Mouse (Mus musculus) kidney, adult 2 months (tissue): ENCODE measurements around the gene Zscan2.

Experiments used
- CTCF ChIP-seq: fragments of 200-500 bp; conservative IDR thresholded peaks from 2 replicates; pipeline ENCODE4 v1.5.1; 2011; ENCODE audit warnings: low read depth, mild to moderate bottlenecking, control low read depth, low read length, moderate library complexity, mixed read lengths; ENCODE audit not compliant: insufficient read depth, insufficient read length
- POLR2A ChIP-seq: fragments of 200-500 bp; IDR thresholded peaks from one replicate; pipeline ENCODE4 v1.6.1; 2011; ENCODE audit warnings: low read depth, low read length, control low read depth

DNA sequence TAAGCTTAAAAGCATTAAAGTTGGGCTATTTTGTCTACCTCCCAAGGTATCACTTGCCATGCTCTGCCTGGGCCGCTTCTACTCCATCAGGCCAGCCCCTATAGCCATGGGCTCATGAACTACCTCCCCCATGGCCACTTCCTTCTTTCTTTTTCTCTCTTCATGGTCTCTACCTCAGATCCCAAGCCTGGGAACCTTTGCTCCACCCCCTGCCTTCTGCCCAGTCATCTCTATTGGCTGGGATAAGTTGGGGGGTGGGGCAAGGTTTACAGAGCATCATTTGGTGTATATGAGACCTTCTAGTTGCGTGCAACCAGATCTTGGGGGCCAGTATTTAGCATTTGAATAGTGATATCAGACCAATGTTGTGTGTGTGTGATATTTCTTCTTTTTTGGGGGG, 1.8 kb downstream of the Zscan2 start:
- TF ChIP-seq CTCF, result no peak
- TF ChIP-seq POLR2A, result no peak
